Mouse (Mus musculus): ENCODE results near the gene Gm18596. TPM values are rescaled to one million over a fixed set of nuclear protein-coding genes. Genes with fewer than 3 reads are reported as not detected.
"Not testable (repeated sequence)": the region's sequence is repeated elsewhere in the genome, so short reads cannot be mapped to it uniquely, and the experiment has no call there.

The Gm18596 gene
- polyA plus RNA-seq, 2 experiments = not detected

- 93% methylated on average over 1 of the region's 1 CpGs for WGBS
- H3K27ac ChIP-seq (replicated peaks; ENCODE audit: low read depth, low read length) = no peak within 1 kb of the TSS
- H3K9me3 ChIP-seq (ENCODE audit: control insufficient read depth, low read length) = no peaks in the 10 kb centered on the region
- ATAC-seq (ENCODE audit: low FRiP score, low read depth) = no peak
- DNase-seq (ENCODE audit: low spot score) = no peak
- no peak for TF ChIP-seq POLR2A (IDR thresholded peaks at IDR 0.05; ENCODE audit: borderline replicate concordance, extremely low read depth, insufficient read depth, insufficient read length)
- no peaks in the 10 kb centered on the region for H3K36me3 ChIP-seq (ENCODE audit: control insufficient read depth, insufficient read depth, low read length)
- no peak within 1 kb of the TSS for H3K9ac ChIP-seq (ENCODE audit: low read depth, low read length, severe bottlenecking)
- no peaks in the 10 kb centered on the region for H3K27me3 ChIP-seq (ENCODE audit: control insufficient read depth, insufficient read depth, low read length)
- no peaks in the 10 kb centered on the region for H3K4me1 ChIP-seq (ENCODE audit: control insufficient read depth, insufficient read depth, low read length)
- no peak within 1 kb of the TSS for H3K4me2 ChIP-seq (replicated peaks; ENCODE audit: low read depth, low read length, severe bottlenecking)
- no peak within 1 kb of the TSS for H3K4me3 ChIP-seq (replicated peaks; ENCODE audit: low read length)
Observed at GRCm38 (mm10) chr10:77715507-77715906, 26.9 kb downstream of the Gm18596 start, which contains the start of gene Gm10142. TSS of gene Gm10142 (plus strand) at chr10:77715807.

GRCm38 (mm10) chr10:77713734-77714133, 28.7 kb downstream of the Gm18596 start:
- DNase-seq (ENCODE audit: low spot score) (no peak), ATAC-seq (ENCODE audit: low FRiP score, low read depth) (no peak)
- Histone ChIP-seq H3K9ac (ENCODE audit: low read depth, low read length, severe bottlenecking) (no peak overlapping the region), H3K36me3 (ENCODE audit: control insufficient read depth, insufficient read depth, low read length) (no peaks in the 10 kb centered on the region), H3K27me3 (ENCODE audit: control insufficient read depth, insufficient read depth, low read length) (no peaks in the 10 kb centered on the region), H3K4me2 (replicated peaks; ENCODE audit: low read depth, low read length, severe bottlenecking) (no peak overlapping the region), H3K27ac (replicated peaks; ENCODE audit: low read depth, low read length) (no peak overlapping the region), H3K4me1 (ENCODE audit: control insufficient read depth, insufficient read depth, low read length) (no peaks in the 10 kb centered on the region), H3K9me3 (ENCODE audit: control insufficient read depth, low read length) (no peaks in the 10 kb centered on the region), H3K4me3 (replicated peaks; ENCODE audit: low read length) (no peak overlapping the region)
- no peak for TF ChIP-seq POLR2A (IDR thresholded peaks at IDR 0.05; ENCODE audit: borderline replicate concordance, extremely low read depth, insufficient read depth, insufficient read length)
- WGBS = 34% methylated on average over 4 of the region's 4 CpGs

- ATAC-seq (ENCODE audit: low FRiP score, low read depth); H3K4me3 ChIP-seq (replicated peaks; ENCODE audit: low read length); H3K27me3 ChIP-seq (ENCODE audit: control insufficient read depth, insufficient read depth, low read length); H3K9ac ChIP-seq (ENCODE audit: low read depth, low read length, severe bottlenecking); H3K4me2 ChIP-seq (replicated peaks; ENCODE audit: low read depth, low read length, severe bottlenecking); H3K9me3 ChIP-seq (ENCODE audit: control insufficient read depth, low read length); H3K36me3 ChIP-seq (ENCODE audit: control insufficient read depth, insufficient read depth, low read length); H3K4me1 ChIP-seq (ENCODE audit: control insufficient read depth, insufficient read depth, low read length); H3K27ac ChIP-seq (replicated peaks; ENCODE audit: low read depth, low read length); DNase-seq (ENCODE audit: low spot score): not testable (repeated sequence)
Observed at GRCm38 (mm10) chr10:77711157-77711556, 31.3 kb downstream of the Gm18596 start, which contains the start of gene Gm10024. TSS of gene Gm10024 (plus strand) at chr10:77711457.

GRCm38 (mm10) chr10:77709831-77710230, 32.6 kb downstream of the Gm18596 start:
- Histone ChIP-seq H3K27ac (replicated peaks; ENCODE audit: low read depth, low read length) (no peak overlapping the region), H3K27me3 (ENCODE audit: control insufficient read depth, insufficient read depth, low read length) (no peaks in the 10 kb centered on the region), H3K4me3 (replicated peaks; ENCODE audit: low read length) (no peak overlapping the region), H3K4me1 (ENCODE audit: control insufficient read depth, insufficient read depth, low read length) (no peaks in the 10 kb centered on the region), H3K9me3 (ENCODE audit: control insufficient read depth, low read length) (no peaks in the 10 kb centered on the region), H3K4me2 (replicated peaks; ENCODE audit: low read depth, low read length, severe bottlenecking) (no peak overlapping the region), H3K9ac (ENCODE audit: low read depth, low read length, severe bottlenecking) (no peak overlapping the region), H3K36me3 (ENCODE audit: control insufficient read depth, insufficient read depth, low read length) (no peaks in the 10 kb centered on the region)
- WGBS = 73% methylated on average over 3 of the region's 3 CpGs
- ATAC-seq (ENCODE audit: low FRiP score, low read depth) = no peak
- no peak for DNase-seq (ENCODE audit: low spot score)
- TF ChIP-seq POLR2A (IDR thresholded peaks at IDR 0.05; ENCODE audit: borderline replicate concordance, extremely low read depth, insufficient read depth, insufficient read length) = no peak

GRCm38 (mm10) chr10:77706326-77706725, 36.1 kb downstream of the Gm18596 start, which contains the start of gene Gm10272:
TSS of gene Gm10272 (plus strand) at chr10:77706626.
- Histone ChIP-seq H3K27ac (replicated peaks; ENCODE audit: low read depth, low read length) (no peak within 1 kb of the TSS), H3K36me3 (ENCODE audit: control insufficient read depth, insufficient read depth, low read length) (no peaks in the 10 kb centered on the region), H3K4me2 (replicated peaks; ENCODE audit: low read depth, low read length, severe bottlenecking) (no peak within 1 kb of the TSS), H3K9ac (ENCODE audit: low read depth, low read length, severe bottlenecking) (no peak within 1 kb of the TSS), H3K4me3 (replicated peaks; ENCODE audit: low read length) (no peak within 1 kb of the TSS), H3K27me3 (ENCODE audit: control insufficient read depth, insufficient read depth, low read length) (no peaks in the 10 kb centered on the region), H3K4me1 (ENCODE audit: control insufficient read depth, insufficient read depth, low read length) (no peaks in the 10 kb centered on the region), H3K9me3 (ENCODE audit: control insufficient read depth, low read length) (peaks cover 5% of the 10 kb centered on the region; the same call in 1 of the 2 replicates)
- no peak for TF ChIP-seq POLR2A (IDR thresholded peaks at IDR 0.05; ENCODE audit: borderline replicate concordance, extremely low read depth, insufficient read depth, insufficient read length)
- DNase-seq (ENCODE audit: low spot score) (no peak), ATAC-seq (ENCODE audit: low FRiP score, low read depth) (no peak)
- 84% methylated on average over 1 of the region's 1 CpGs for WGBS

GRCm38 (mm10) chr10:77697133-77697532, 45.3 kb downstream of the Gm18596 start, which contains the start of gene Gm9508:
TSS of gene Gm9508 (minus strand) at chr10:77697233.
- ATAC-seq (ENCODE audit: low FRiP score, low read depth) (no peak), DNase-seq (ENCODE audit: low spot score) (no peak)
- Histone ChIP-seq H3K27ac (replicated peaks; ENCODE audit: low read depth, low read length) (no peak within 1 kb of the TSS), H3K9ac (ENCODE audit: low read depth, low read length, severe bottlenecking) (no peak within 1 kb of the TSS), H3K9me3 (ENCODE audit: control insufficient read depth, low read length) (no peaks in the 10 kb centered on the region), H3K36me3 (ENCODE audit: control insufficient read depth, insufficient read depth, low read length) (no peaks in the 10 kb centered on the region), H3K4me3 (replicated peaks; ENCODE audit: low read length) (no peak within 1 kb of the TSS), H3K4me2 (replicated peaks; ENCODE audit: low read depth, low read length, severe bottlenecking) (no peak within 1 kb of the TSS), H3K27me3 (ENCODE audit: control insufficient read depth, insufficient read depth, low read length) (no peaks in the 10 kb centered on the region), H3K4me1 (ENCODE audit: control insufficient read depth, insufficient read depth, low read length) (0 out of 2 replicates have a peak, but pooled peaks cover 3% of the 10 kb centered on the region)
- 30% methylated on average over 4 of the region's 4 CpGs for WGBS
- TF ChIP-seq POLR2A (IDR thresholded peaks at IDR 0.05; ENCODE audit: borderline replicate concordance, extremely low read depth, insufficient read depth, insufficient read length) = no peak

Other genes with a start within 250 kb of the Gm18596 start
Only the 30 nearest of the 32 such genes appear.
- gene Fam207a, start 226.9 kb downstream of the Gm18596 start, polyA plus RNA-seq (2012; rRNA removed) = 35.5 and 38.6 TPM in 2 replicates
- 40.6 and 41.7 TPM in 2 replicates for gene Fam207a, start 226.9 kb downstream of the Gm18596 start, polyA plus RNA-seq (2014; fragmentation: Nextera tagmentation; extraction: Ambion mirVana)
- 2.7 and 2.9 TPM in 2 replicates for gene Itgb2, start 212.4 kb downstream of the Gm18596 start, polyA plus RNA-seq (2012; rRNA removed)
- 2.5 and 3.7 TPM in 2 replicates for gene Itgb2, start 212.4 kb downstream of the Gm18596 start, polyA plus RNA-seq (2014; fragmentation: Nextera tagmentation; extraction: Ambion mirVana)
- gene Pttg1ip, start 160.9 kb downstream of the Gm18596 start, polyA plus RNA-seq (2012; rRNA removed) = 117 and 122 TPM in 2 replicates
- gene Pttg1ip, start 160.9 kb downstream of the Gm18596 start, polyA plus RNA-seq (2014; fragmentation: Nextera tagmentation; extraction: Ambion mirVana) = 138 and 147 TPM in 2 replicates
- gene Sumo3, start 136.5 kb downstream of the Gm18596 start, polyA plus RNA-seq (2012; rRNA removed) = 466 and 472 TPM in 2 replicates
- gene Sumo3, start 136.5 kb downstream of the Gm18596 start, polyA plus RNA-seq (2014; fragmentation: Nextera tagmentation; extraction: Ambion mirVana) = 328 and 351 TPM in 2 replicates
- 1.8 and 8.4 TPM in 2 replicates for gene Gm49325, start 136.4 kb downstream of the Gm18596 start, polyA plus RNA-seq (2012; rRNA removed)
- 1.9 and 5.8 TPM in 2 replicates for gene Gm49325, start 136.4 kb downstream of the Gm18596 start, polyA plus RNA-seq (2014; fragmentation: Nextera tagmentation; extraction: Ambion mirVana)
- 55.1 and 59.8 TPM in 2 replicates for gene Ube2g2, start 120.4 kb downstream of the Gm18596 start, polyA plus RNA-seq (2012; rRNA removed)
- 57.4 and 58.6 TPM in 2 replicates for gene Ube2g2, start 120.4 kb downstream of the Gm18596 start, polyA plus RNA-seq (2014; fragmentation: Nextera tagmentation; extraction: Ambion mirVana)
- 2.0 TPM in 2 replicates for gene Tspear, start 56.1 kb downstream of the Gm18596 start, polyA plus RNA-seq (2012; rRNA removed)
- gene Tspear, start 56.1 kb downstream of the Gm18596 start, polyA plus RNA-seq (2014; fragmentation: Nextera tagmentation; extraction: Ambion mirVana) = 1.1 and 1.5 TPM in 2 replicates
- not detected in 2 replicates for gene Gm19402, start 51.9 kb downstream of the Gm18596 start, polyA plus RNA-seq (2012; rRNA removed)
- gene Gm19402, start 51.9 kb downstream of the Gm18596 start, polyA plus RNA-seq (2014; fragmentation: Nextera tagmentation; extraction: Ambion mirVana) = not detected in 2 replicates
- not detected in 2 replicates for gene Gm9508, start 45.4 kb downstream of the Gm18596 start, polyA plus RNA-seq (2012; rRNA removed)
- gene Gm9508, start 45.4 kb downstream of the Gm18596 start, polyA plus RNA-seq (2014; fragmentation: Nextera tagmentation; extraction: Ambion mirVana) = not detected in 2 replicates
- not detected in 2 replicates for gene Gm10272, start 36.0 kb downstream of the Gm18596 start, polyA plus RNA-seq (2012; rRNA removed)
- gene Gm10272, start 36.0 kb downstream of the Gm18596 start, polyA plus RNA-seq (2014; fragmentation: Nextera tagmentation; extraction: Ambion mirVana) = not detected in 2 replicates
- gene Gm10024, start 31.2 kb downstream of the Gm18596 start, polyA plus RNA-seq (2012; rRNA removed) = not detected in 2 replicates
- 0.94 TPM in 1 of 2 replicates, not detected in the other for gene Gm10024, start 31.2 kb downstream of the Gm18596 start, polyA plus RNA-seq (2014; fragmentation: Nextera tagmentation; extraction: Ambion mirVana)
- gene Gm10142, start 26.8 kb downstream of the Gm18596 start, polyA plus RNA-seq (2012; rRNA removed) = not detected in 2 replicates
- not detected in 2 replicates for gene Gm10142, start 26.8 kb downstream of the Gm18596 start, polyA plus RNA-seq (2014; fragmentation: Nextera tagmentation; extraction: Ambion mirVana)
- 0.10 and 0.20 TPM in 2 replicates for gene Krtap12-1, start 22.0 kb downstream of the Gm18596 start, polyA plus RNA-seq (2012; rRNA removed)
- gene Krtap12-1, start 22.0 kb downstream of the Gm18596 start, polyA plus RNA-seq (2014; fragmentation: Nextera tagmentation; extraction: Ambion mirVana) = not detected in 2 replicates
- gene Gm10100, start 16.2 kb downstream of the Gm18596 start, polyA plus RNA-seq (2012; rRNA removed) = not detected in 2 replicates
- not detected in 2 replicates for gene Gm10100, start 16.2 kb downstream of the Gm18596 start, polyA plus RNA-seq (2014; fragmentation: Nextera tagmentation; extraction: Ambion mirVana)
- not detected in 2 replicates for gene Gm9736, start 8.7 kb upstream of the Gm18596 start, polyA plus RNA-seq (2012; rRNA removed)
- gene Gm9736, start 8.7 kb upstream of the Gm18596 start, polyA plus RNA-seq (2014; fragmentation: Nextera tagmentation; extraction: Ambion mirVana) = not detected in 2 replicates
- not detected in 2 replicates for gene Gm3233, start 17.0 kb upstream of the Gm18596 start, polyA plus RNA-seq (2012; rRNA removed)
- gene Gm3233, start 17.0 kb upstream of the Gm18596 start, polyA plus RNA-seq (2014; fragmentation: Nextera tagmentation; extraction: Ambion mirVana) = not detected in 2 replicates
- gene Gm3238, start 28.7 kb upstream of the Gm18596 start, polyA plus RNA-seq (2012; rRNA removed) = not detected in 2 replicates
- gene Gm3238, start 28.7 kb upstream of the Gm18596 start, polyA plus RNA-seq (2014; fragmentation: Nextera tagmentation; extraction: Ambion mirVana) = not detected in 2 replicates
- gene Gm7138, start 34.3 kb upstream of the Gm18596 start, polyA plus RNA-seq (2012; rRNA removed) = not detected in 2 replicates
- not detected in 2 replicates for gene Gm7138, start 34.3 kb upstream of the Gm18596 start, polyA plus RNA-seq (2014; fragmentation: Nextera tagmentation; extraction: Ambion mirVana)
- not detected in 2 replicates for gene Gm3250, start 39.9 kb upstream of the Gm18596 start, polyA plus RNA-seq (2012; rRNA removed)
- not detected in 2 replicates for gene Gm3250, start 39.9 kb upstream of the Gm18596 start, polyA plus RNA-seq (2014; fragmentation: Nextera tagmentation; extraction: Ambion mirVana)
- not detected in 2 replicates for gene Gm7137, start 45.6 kb upstream of the Gm18596 start, polyA plus RNA-seq (2012; rRNA removed)
- gene Gm7137, start 45.6 kb upstream of the Gm18596 start, polyA plus RNA-seq (2014; fragmentation: Nextera tagmentation; extraction: Ambion mirVana) = not detected in 2 replicates
- not detected in 2 replicates for gene Gm9639, start 52.4 kb upstream of the Gm18596 start, polyA plus RNA-seq (2012; rRNA removed)
- gene Gm9639, start 52.4 kb upstream of the Gm18596 start, polyA plus RNA-seq (2014; fragmentation: Nextera tagmentation; extraction: Ambion mirVana) = not detected in 2 replicates
- gene Gm19668, start 56.5 kb upstream of the Gm18596 start, polyA plus RNA-seq (2012; rRNA removed) = not detected in 2 replicates
- gene Gm19668, start 56.5 kb upstream of the Gm18596 start, polyA plus RNA-seq (2014; fragmentation: Nextera tagmentation; extraction: Ambion mirVana) = not detected in 2 replicates
- not detected in 2 replicates for gene Gm9507, start 69.2 kb upstream of the Gm18596 start, polyA plus RNA-seq (2012; rRNA removed)
- gene Gm9507, start 69.2 kb upstream of the Gm18596 start, polyA plus RNA-seq (2014; fragmentation: Nextera tagmentation; extraction: Ambion mirVana) = not detected in 2 replicates
- gene Gm2696, start 72.0 kb upstream of the Gm18596 start, polyA plus RNA-seq (2012; rRNA removed) = 0.13 and 0.25 TPM in 2 replicates
- gene Gm2696, start 72.0 kb upstream of the Gm18596 start, polyA plus RNA-seq (2014; fragmentation: Nextera tagmentation; extraction: Ambion mirVana) = not detected in 2 replicates
- gene Krtap10-4, start 84.5 kb upstream of the Gm18596 start, polyA plus RNA-seq (2012; rRNA removed) = not detected in 2 replicates
- gene Krtap10-4, start 84.5 kb upstream of the Gm18596 start, polyA plus RNA-seq (2014; fragmentation: Nextera tagmentation; extraction: Ambion mirVana) = not detected in 2 replicates
- gene Krtap10-10, start 93.3 kb upstream of the Gm18596 start, polyA plus RNA-seq (2012; rRNA removed) = 0.08 and 0.14 TPM in 2 replicates
- gene Krtap10-10, start 93.3 kb upstream of the Gm18596 start, polyA plus RNA-seq (2014; fragmentation: Nextera tagmentation; extraction: Ambion mirVana) = not detected in 2 replicates
- gene Gm36176, start 104.2 kb upstream of the Gm18596 start, polyA plus RNA-seq (2012; rRNA removed) = not detected in 2 replicates
- gene Gm36176, start 104.2 kb upstream of the Gm18596 start, polyA plus RNA-seq (2014; fragmentation: Nextera tagmentation; extraction: Ambion mirVana) = not detected in 2 replicates
- 0.13 TPM in 1 of 2 replicates, not detected in the other for gene Gm10318, start 110.2 kb upstream of the Gm18596 start, polyA plus RNA-seq (2012; rRNA removed)
- not detected in 2 replicates for gene Gm10318, start 110.2 kb upstream of the Gm18596 start, polyA plus RNA-seq (2014; fragmentation: Nextera tagmentation; extraction: Ambion mirVana)
- 0.06 and 0.10 TPM in 2 replicates for gene Gm3285, start 119.3 kb upstream of the Gm18596 start, polyA plus RNA-seq (2012; rRNA removed)
- not detected in 2 replicates for gene Gm3285, start 119.3 kb upstream of the Gm18596 start, polyA plus RNA-seq (2014; fragmentation: Nextera tagmentation; extraction: Ambion mirVana)
- 3.6 and 4.8 TPM in 2 replicates for gene Lrrc3, start 159.9 kb upstream of the Gm18596 start, polyA plus RNA-seq (2012; rRNA removed)
- gene Lrrc3, start 159.9 kb upstream of the Gm18596 start, polyA plus RNA-seq (2014; fragmentation: Nextera tagmentation; extraction: Ambion mirVana) = 3.4 and 3.6 TPM in 2 replicates

Measured in limb, embryonic 14.5 days (tissue).